Mouse (Mus musculus): Measurements from ENCODE around the gene Nubp2. TPM values are rescaled to one million over a fixed set of nuclear protein-coding genes. Genes with fewer than 3 reads are reported as not detected.

Gene Nubp2
- polyA plus RNA-seq, 1 experiment from 2014 or later: 74.2 TPM

Other genes with a start within 250 kb of the Nubp2 start
- gene Slc9a3r2, start 236.0 kb downstream of the Nubp2 start, polyA plus RNA-seq (2015; fragmentation: Nextera tagmentation; extraction: Ambion mirVana): 26.7 and 27.6 TPM in 2 replicates
- gene Npw, start 227.9 kb downstream of the Nubp2 start, polyA plus RNA-seq (2015; fragmentation: Nextera tagmentation; extraction: Ambion mirVana): not detected in 2 replicates
- gene Zfp598, start 216.7 kb downstream of the Nubp2 start, polyA plus RNA-seq (2015; fragmentation: Nextera tagmentation; extraction: Ambion mirVana): 19.1 and 20.9 TPM in 2 replicates
- gene Syngr3, start 196.4 kb downstream of the Nubp2 start, polyA plus RNA-seq (2015; fragmentation: Nextera tagmentation; extraction: Ambion mirVana): 134 and 145 TPM in 2 replicates
- gene Gfer, start 190.2 kb downstream of the Nubp2 start, polyA plus RNA-seq (2015; fragmentation: Nextera tagmentation; extraction: Ambion mirVana): 38.7 TPM in 2 replicates
- 1.4 and 2.0 TPM in 2 replicates for gene Noxo1, start 190.1 kb downstream of the Nubp2 start, polyA plus RNA-seq (2015; fragmentation: Nextera tagmentation; extraction: Ambion mirVana)
- 79.5 and 83.9 TPM in 2 replicates for gene Tbl3, start 178.7 kb downstream of the Nubp2 start, polyA plus RNA-seq (2015; fragmentation: Nextera tagmentation; extraction: Ambion mirVana)
- gene Rnf151, start 168.3 kb downstream of the Nubp2 start, polyA plus RNA-seq (2015; fragmentation: Nextera tagmentation; extraction: Ambion mirVana): not detected in 2 replicates
- gene Rps2, start 168.2 kb downstream of the Nubp2 start, polyA plus RNA-seq (2015; fragmentation: Nextera tagmentation; extraction: Ambion mirVana): 816 and 846 TPM in 2 replicates
- 249 and 261 TPM in 2 replicates for gene Ndufb10, start 161.9 kb downstream of the Nubp2 start, polyA plus RNA-seq (2015; fragmentation: Nextera tagmentation; extraction: Ambion mirVana)
- not detected in 2 replicates for gene Rpl3l, start 158.5 kb downstream of the Nubp2 start, polyA plus RNA-seq (2015; fragmentation: Nextera tagmentation; extraction: Ambion mirVana)
- 20.5 and 22.5 TPM in 2 replicates for gene Msrb1, start 149.7 kb downstream of the Nubp2 start, polyA plus RNA-seq (2015; fragmentation: Nextera tagmentation; extraction: Ambion mirVana)
- not detected in 2 replicates for gene Hs3st6, start 133.4 kb downstream of the Nubp2 start, polyA plus RNA-seq (2015; fragmentation: Nextera tagmentation; extraction: Ambion mirVana)
- gene Meiob, start 82.1 kb downstream of the Nubp2 start, polyA plus RNA-seq (2015; fragmentation: Nextera tagmentation; extraction: Ambion mirVana): not detected in 2 replicates
- 45.1 and 45.7 TPM in 2 replicates for gene Hagh, start 46.2 kb downstream of the Nubp2 start, polyA plus RNA-seq (2015; fragmentation: Nextera tagmentation; extraction: Ambion mirVana)
- 16.0 and 16.8 TPM in 2 replicates for gene Fahd1, start 36.0 kb downstream of the Nubp2 start, polyA plus RNA-seq (2015; fragmentation: Nextera tagmentation; extraction: Ambion mirVana)
- 0.11 TPM in 1 of 2 replicates, not detected in the other for gene Igfals, start 20.4 kb downstream of the Nubp2 start, polyA plus RNA-seq (2015; fragmentation: Nextera tagmentation; extraction: Ambion mirVana)
- 81.5 and 82.5 TPM in 2 replicates for gene Spsb3, start 294 bp upstream of the Nubp2 start, polyA plus RNA-seq (2015; fragmentation: Nextera tagmentation; extraction: Ambion mirVana)
- gene Eme2, start 8.7 kb upstream of the Nubp2 start, polyA plus RNA-seq (2015; fragmentation: Nextera tagmentation; extraction: Ambion mirVana): 32.8 and 34.6 TPM in 2 replicates
- 77.6 and 82.2 TPM in 2 replicates for gene Mrps34, start 8.8 kb upstream of the Nubp2 start, polyA plus RNA-seq (2015; fragmentation: Nextera tagmentation; extraction: Ambion mirVana)
- 69.6 and 72.6 TPM in 2 replicates for gene Nme3, start 10.2 kb upstream of the Nubp2 start, polyA plus RNA-seq (2015; fragmentation: Nextera tagmentation; extraction: Ambion mirVana)
- gene Mapk8ip3, start 50.6 kb upstream of the Nubp2 start, polyA plus RNA-seq (2015; fragmentation: Nextera tagmentation; extraction: Ambion mirVana): 89.4 and 90.6 TPM in 2 replicates
- 101 and 114 TPM in 2 replicates for gene Jpt2, start 74.3 kb upstream of the Nubp2 start, polyA plus RNA-seq (2015; fragmentation: Nextera tagmentation; extraction: Ambion mirVana)
- 7.6 and 8.5 TPM in 2 replicates for gene Cramp1l, start 129.4 kb upstream of the Nubp2 start, polyA plus RNA-seq (2015; fragmentation: Nextera tagmentation; extraction: Ambion mirVana)
- 24.0 and 25.4 TPM in 2 replicates for gene Ift140, start 129.7 kb upstream of the Nubp2 start, polyA plus RNA-seq (2015; fragmentation: Nextera tagmentation; extraction: Ambion mirVana)
- gene Tmem204, start 197.2 kb upstream of the Nubp2 start, polyA plus RNA-seq (2015; fragmentation: Nextera tagmentation; extraction: Ambion mirVana): 10.5 and 11.5 TPM in 2 replicates
- gene Telo2, start 229.6 kb upstream of the Nubp2 start, polyA plus RNA-seq (2015; fragmentation: Nextera tagmentation; extraction: Ambion mirVana): 54.6 and 57.2 TPM in 2 replicates
- not detected in 2 replicates for gene Ptx4, start 234.4 kb upstream of the Nubp2 start, polyA plus RNA-seq (2015; fragmentation: Nextera tagmentation; extraction: Ambion mirVana)
- gene Clcn7, start 247.0 kb upstream of the Nubp2 start, polyA plus RNA-seq (2015; fragmentation: Nextera tagmentation; extraction: Ambion mirVana): 28.8 and 30.4 TPM in 2 replicates

Data from forebrain, embryonic 15.5 days (tissue).